ENCODE assay signal across 10 mouse cellular contexts in the genomic region with DNA sequence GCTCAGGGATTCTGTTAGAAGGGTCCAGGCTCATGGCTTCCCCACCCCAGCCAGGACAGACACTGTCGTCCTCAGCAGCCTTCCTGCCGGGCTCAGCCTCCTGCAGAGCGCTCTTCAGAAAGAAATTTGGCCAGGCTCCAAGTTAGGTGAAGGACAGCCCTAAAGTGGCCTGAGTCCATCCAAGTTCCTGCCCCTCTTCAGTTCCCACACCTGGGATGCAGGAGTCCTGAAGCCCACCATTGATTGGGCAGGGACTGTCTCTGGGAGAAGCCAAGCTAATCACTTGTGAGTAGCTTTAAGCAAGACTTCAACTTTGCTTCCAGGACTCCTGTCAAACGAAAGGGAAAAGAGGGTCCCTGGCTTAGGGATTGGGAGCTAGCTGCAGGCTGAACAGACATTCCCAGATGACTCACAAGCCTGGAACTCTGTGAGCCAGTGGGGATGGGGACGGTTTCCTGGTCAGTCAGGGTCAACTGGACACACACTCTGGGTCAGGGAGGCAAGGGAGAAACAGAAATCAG. TPM values are rescaled to one million over a fixed set of nuclear protein-coding genes. Genes with fewer than 3 reads are reported as not detected.
DNase-seq lines count a peak whose midpoint lies in the region; ATAC-seq and TF ChIP-seq lines count a peak whose summit lies in the region.
"Had no signal": no experiment of that assay in that cellular context is flagged by ENCODE, and none has a peak within 500 bp of the region (broad histone marks: within the 10 kb centered on the region; RNA-seq: fewer than 3 reads in every experiment).

No protein-coding gene starts in this region.

- no peak overlapping the region for H3K9ac ChIP-seq in limb, embryonic 12.5 days (replicated peaks)
- H3K9ac ChIP-seq in forebrain, embryonic 12.5 days = no peak overlapping the region
- H3K9ac ChIP-seq: midbrain, embryonic 13.5 days had no signal

- no peaks in the 10 kb centered on the region for H3K4me1 ChIP-seq in kidney, adult 2 months (ENCODE audit: control insufficient read depth, insufficient read depth, low read length)
- H3K4me1 ChIP-seq in limb, embryonic 12.5 days (replicated peaks) = peaks cover 46% of the 10 kb centered on the region
- H3K4me1 ChIP-seq in forebrain, embryonic 12.5 days = peaks cover 17% of the 10 kb centered on the region

- DNase-seq in kidney, adult 2 months = peak; percentile 31
- DNase-seq in kidney, adult 18-20 months = no peak
- peak; percentile 76 for DNase-seq in NIH3T3 (ENCODE audit: low read depth)
- peak; percentile 78 for DNase-seq in fibroblast of lung, adult 2 months (ENCODE audit: low read depth)
- no peak for DNase-seq in cerebellum, postnatal 10 days
- DNase-seq in ovary, postnatal 14 days (ENCODE audit: low spot score) = no peak
- DNase-seq: cerebellum, adult 18-20 months had no signal

- H3K36me3 ChIP-seq in kidney, adult 2 months (ENCODE audit: control insufficient read depth, insufficient read depth, low read length) = no peaks in the 10 kb centered on the region
- H3K36me3 ChIP-seq in limb, embryonic 12.5 days = no peaks in the 10 kb centered on the region
- H3K36me3 ChIP-seq in forebrain, embryonic 12.5 days (replicated peaks) = no peaks in the 10 kb centered on the region
- H3K36me3 ChIP-seq: midbrain, embryonic 13.5 days had no signal

- H3K27ac ChIP-seq in kidney, adult 2 months (ENCODE audit: insufficient read depth, low read depth, low read length) = no peak overlapping the region
- H3K27ac ChIP-seq in limb, embryonic 12.5 days = peak overlapping the region; percentile 94
- no peak overlapping the region for H3K27ac ChIP-seq in forebrain, embryonic 12.5 days
- H3K27ac ChIP-seq: midbrain, embryonic 13.5 days had no signal

- no peak overlapping the region for H3K4me2 ChIP-seq in limb, embryonic 12.5 days
- no peak overlapping the region for H3K4me2 ChIP-seq in forebrain, embryonic 12.5 days

- no peak for TF ChIP-seq POLR2A in kidney, adult 2 months (IDR thresholded peaks at IDR 0.05; ENCODE audit: low read depth, low read length)

- WGBS in kidney, adult 2 months = 18% methylated on average over 5 of the region's 5 CpGs
- WGBS in limb, embryonic 12.5 days = 18% methylated on average over 5 of the region's 5 CpGs
- WGBS in forebrain, embryonic 12.5 days = 27% methylated on average over 5 of the region's 5 CpGs

- no peak overlapping the region for H3K4me3 ChIP-seq in kidney, adult 2 months (ENCODE audit: insufficient read depth, low read depth, low read length)
- no peak overlapping the region for H3K4me3 ChIP-seq in limb, embryonic 12.5 days (replicated peaks)
- no peak overlapping the region for H3K4me3 ChIP-seq in forebrain, embryonic 12.5 days (replicated peaks)
- H3K4me3 ChIP-seq: midbrain, embryonic 13.5 days had no signal

- no peak for ATAC-seq in limb, embryonic 12.5 days (ENCODE audit: insufficient number of reproducible peaks, insufficient read depth, low FRiP score, low TSS enrichment, low read depth)
- ATAC-seq in forebrain, embryonic 12.5 days (ENCODE audit: low FRiP score) = no peak

- TF ChIP-seq CTCF in kidney, adult 2 months (conservative IDR thresholded peaks at IDR 0.05; ENCODE audit: insufficient read depth, insufficient read length, low read depth, low read length) = no peak

- no peaks in the 10 kb centered on the region for H3K27me3 ChIP-seq in kidney, adult 2 months (replicated peaks; ENCODE audit: control insufficient read depth, insufficient read depth, low read length)
- no peaks in the 10 kb centered on the region for H3K27me3 ChIP-seq in limb, embryonic 12.5 days
- peaks cover 26% of the 10 kb centered on the region for H3K27me3 ChIP-seq in forebrain, embryonic 12.5 days

- H3K9me3 ChIP-seq in limb, embryonic 12.5 days = no peaks in the 10 kb centered on the region
- H3K9me3 ChIP-seq in forebrain, embryonic 12.5 days = no peaks in the 10 kb centered on the region
- H3K9me3 ChIP-seq: midbrain, embryonic 13.5 days had no signal

RNA-seq across cellular contexts. Expression of gene Col1a1, which starts 8.2 kb away (rescaled TPM):
- polyA plus RNA-seq in kidney, adult 2 months (2012; rRNA removed) = 25.3 and 29.6 TPM in 2 replicates
- polyA plus RNA-seq in limb, embryonic 12.5 days (2016; fragmentation: Nextera tagmentation; extraction: Ambion mirVana) = 290 and 351 TPM in 2 replicates
- 208 and 267 TPM in 2 replicates for polyA plus RNA-seq in forebrain, embryonic 12.5 days (2016; fragmentation: Nextera tagmentation; extraction: Ambion mirVana)

RNA-seq across cellular contexts. Expression of gene Hils1, which starts 39.6 kb away (rescaled TPM):
- polyA plus RNA-seq in kidney, adult 2 months (2012; rRNA removed) = 0.56 TPM in 1 of 2 replicates, not detected in the other
- polyA plus RNA-seq in limb, embryonic 12.5 days (2016; fragmentation: Nextera tagmentation; extraction: Ambion mirVana) = not detected in 2 replicates
- polyA plus RNA-seq in forebrain, embryonic 12.5 days (2016; fragmentation: Nextera tagmentation; extraction: Ambion mirVana) = not detected in 2 replicates
- polyA plus RNA-seq: midbrain, embryonic 13.5 days had no signal

RNA-seq across cellular contexts. Expression of gene Sgca, which starts 48.3 kb away (rescaled TPM):
- polyA plus RNA-seq in kidney, adult 2 months (2012; rRNA removed) = 5.0 and 23.9 TPM in 2 replicates
- 2.8 and 3.0 TPM in 2 replicates for polyA plus RNA-seq in limb, embryonic 12.5 days (2016; fragmentation: Nextera tagmentation; extraction: Ambion mirVana)
- not detected in 2 replicates for polyA plus RNA-seq in forebrain, embryonic 12.5 days (2016; fragmentation: Nextera tagmentation; extraction: Ambion mirVana)

Comparison
In these comparisons a context has a peak if more than half of its experiments do, and no peak if none do; other contexts are left out.
1. DNase-seq: peak in kidney, adult 2 months (single experiment), NIH3T3 (single experiment) and fibroblast of lung, adult 2 months (single experiment); none in kidney, adult 18-20 months (single experiment), cerebellum, postnatal 10 days (0 of 2) and ovary, postnatal 14 days (single experiment).